Mouse (Mus musculus) megakaryocyte progenitor cell, adult 5-6 weeks (primary cell): ENCODE measurements around the gene Fez2. TPM values are rescaled to one million over a fixed set of nuclear protein-coding genes. Genes with fewer than 3 reads are reported as not detected.

Source experiments
- ATAC-seq: replicated peaks from 2 replicates; pipeline ENCODE4 v1.8.0; 2016; ENCODE audit warnings: mild to moderate bottlenecking, moderate TSS enrichment, inconsistent platforms; ENCODE audit not compliant: poor library complexity
- total RNA-seq, 2 experiments: library from RNA; stranded (forward) in 1 of 2; stranded (reverse) in 1 of 2; fragments of 157-497, 149-512 nt in 1 of 2; fragments of 200-1000 nt in 1 of 2; gene quantifications; 2 replicates each; pipeline versions ENCODE4 v1.2.3 to v1.2.4; 2015 to 2017

Gene Fez2
- total RNA-seq, 2 experiments from 2014 or later = 7.7 to 15.7 TPM

- ATAC-seq = no peak
Observed at GRCm38 (mm10) chr17:78408386-78408785, 9.6 kb downstream of the Fez2 start.

- ATAC-seq = no peak
Observed at GRCm38 (mm10) chr17:78407581-78407980, 10.4 kb downstream of the Fez2 start.

- no peak for ATAC-seq
Observed at GRCm38 (mm10) chr17:78406854-78407253, 11.1 kb downstream of the Fez2 start.

GRCm38 (mm10) chr17:78405336-78405735 lies 12.6 kb downstream of the Fez2 start:
- no peak for ATAC-seq

- ATAC-seq = no peak
Observed at GRCm38 (mm10) chr17:78403804-78404203, 14.1 kb downstream of the Fez2 start.

- no peak for ATAC-seq
Observed at GRCm38 (mm10) chr17:78403229-78403628, 14.7 kb downstream of the Fez2 start.

DNA sequence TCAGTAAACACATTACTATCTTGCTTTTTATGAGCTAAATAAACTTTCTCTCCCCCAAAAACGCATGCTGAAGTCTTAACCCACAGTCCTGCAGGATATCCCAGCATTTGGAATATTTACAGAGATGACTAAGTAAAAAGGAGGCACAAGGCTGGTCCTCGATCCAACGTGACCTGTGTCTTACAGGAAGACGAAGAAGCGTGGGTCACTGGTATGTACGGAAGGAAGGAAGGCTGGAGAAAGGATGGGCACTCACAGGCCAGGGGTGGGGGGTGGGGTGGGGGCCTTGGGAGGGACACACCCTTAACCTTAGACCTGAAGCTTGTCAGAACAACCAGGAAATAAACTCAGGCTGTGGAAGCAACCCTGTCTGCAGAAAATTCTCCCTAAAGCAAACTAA lies 15.8 kb downstream of the Fez2 start:
- no peak for ATAC-seq

GRCm38 (mm10) chr17:78401713-78402112 lies 16.2 kb downstream of the Fez2 start:
- no peak for ATAC-seq

DNA sequence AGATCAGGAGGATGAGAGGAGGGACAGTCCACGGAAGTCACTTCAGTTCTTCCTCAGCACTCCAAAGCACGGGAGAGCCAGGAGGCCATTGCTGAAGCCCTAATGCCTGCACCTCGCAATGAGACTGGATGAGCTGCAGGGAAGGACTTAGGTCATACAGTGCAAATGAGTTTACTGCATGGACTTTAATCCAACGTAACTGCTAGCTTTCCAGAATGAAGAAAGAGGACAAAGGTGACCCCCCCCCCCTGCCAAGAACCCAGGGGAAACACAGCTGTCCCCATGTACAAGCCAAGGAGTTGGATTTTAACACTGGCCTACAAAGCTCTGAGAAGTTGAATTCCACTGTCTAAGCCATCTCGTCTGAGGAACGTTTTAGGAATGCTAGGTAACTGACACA lies 16.6 kb downstream of the Fez2 start:
- no peak for ATAC-seq

GRCm38 (mm10) chr17:78400130-78400840 lies 17.7 kb downstream of the Fez2 start:
- ATAC-seq = peak; percentile 68; the same call in 1 of the 2 replicates

GRCm38 (mm10) chr17:78392401-78393087 lies 25.4 kb downstream of the Fez2 start:
- ATAC-seq = no peak

GRCm38 (mm10) chr17:78389573-78389972 lies 28.4 kb downstream of the Fez2 start:
- ATAC-seq = no peak

- no peak for ATAC-seq
Observed at GRCm38 (mm10) chr17:78388101-78388847, 29.7 kb downstream of the Fez2 start.

DNA sequence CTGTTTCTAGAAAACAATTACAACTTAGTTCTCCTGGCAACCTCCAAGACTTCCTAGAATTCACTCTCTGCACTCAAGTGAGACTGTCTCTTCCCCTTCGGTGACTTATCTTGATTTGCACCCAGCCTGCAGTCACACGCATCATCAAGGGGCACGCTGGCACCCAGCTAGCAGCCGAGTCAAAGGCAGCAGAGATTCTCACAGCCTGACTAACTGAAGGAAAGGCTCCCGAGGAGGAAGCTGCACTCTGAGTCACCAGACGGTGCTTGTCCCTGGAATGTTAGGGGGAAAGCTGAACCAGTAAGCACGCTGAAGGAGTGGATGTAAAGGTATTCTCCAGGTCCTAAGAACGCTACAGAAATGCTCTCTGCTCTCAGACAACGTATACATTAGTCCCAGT lies 30.3 kb downstream of the Fez2 start:
- no peak for ATAC-seq

DNA sequence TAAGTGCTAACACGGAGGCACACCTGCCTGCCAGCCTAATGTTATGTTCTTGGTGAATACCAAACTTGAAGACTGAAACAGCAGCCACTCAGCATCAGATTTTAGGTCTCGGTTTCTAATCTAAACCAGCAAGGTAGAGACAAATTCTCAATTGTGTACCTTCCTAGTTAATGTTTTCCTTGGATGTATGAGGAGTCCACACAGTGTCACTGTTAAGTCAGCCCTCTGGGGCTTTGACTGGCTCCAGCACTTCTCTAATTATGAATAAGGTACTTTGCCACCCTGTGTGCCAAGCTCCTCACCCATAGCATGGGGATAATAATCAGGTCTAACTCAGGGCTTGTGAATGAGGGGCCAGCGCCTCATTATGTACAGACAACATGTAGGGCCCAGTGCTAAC lies 35.6 kb downstream of the Fez2 start:
- no peak for ATAC-seq

- ATAC-seq = no peak
Observed at GRCm38 (mm10) chr17:78379730-78380245, 38.2 kb downstream of the Fez2 start.

DNA sequence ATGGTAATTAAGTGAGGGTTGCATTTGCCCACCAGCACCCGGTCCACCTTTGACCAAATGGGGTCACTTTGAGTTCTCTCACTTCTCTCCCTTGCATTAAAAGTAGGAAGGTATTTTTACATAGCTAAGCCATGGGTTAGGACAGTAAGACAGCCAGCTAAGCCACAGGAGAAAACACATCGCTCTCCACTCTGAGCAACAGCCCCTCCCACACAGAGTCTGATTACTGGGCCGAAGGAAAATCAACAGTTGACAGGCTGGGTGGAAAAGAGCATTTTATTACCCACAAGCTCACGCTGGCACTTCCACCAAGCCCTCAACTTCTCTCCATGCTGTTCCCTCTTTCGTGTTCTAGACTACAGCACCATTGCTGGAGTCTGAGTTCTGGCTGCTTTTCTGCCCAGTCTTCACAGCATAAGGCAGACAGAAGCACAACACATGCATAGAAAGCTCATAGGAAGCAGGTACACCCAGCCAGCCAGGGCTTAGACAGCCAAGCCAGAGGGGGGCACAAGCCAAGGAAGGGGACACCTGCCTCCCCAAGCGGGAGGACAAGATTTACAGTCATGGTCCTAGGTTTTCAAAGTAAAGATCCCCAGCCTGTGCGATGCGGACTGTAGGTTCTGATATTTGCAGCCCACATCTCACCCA lies 38.7 kb downstream of the Fez2 start:
- ATAC-seq = no peak

DNA sequence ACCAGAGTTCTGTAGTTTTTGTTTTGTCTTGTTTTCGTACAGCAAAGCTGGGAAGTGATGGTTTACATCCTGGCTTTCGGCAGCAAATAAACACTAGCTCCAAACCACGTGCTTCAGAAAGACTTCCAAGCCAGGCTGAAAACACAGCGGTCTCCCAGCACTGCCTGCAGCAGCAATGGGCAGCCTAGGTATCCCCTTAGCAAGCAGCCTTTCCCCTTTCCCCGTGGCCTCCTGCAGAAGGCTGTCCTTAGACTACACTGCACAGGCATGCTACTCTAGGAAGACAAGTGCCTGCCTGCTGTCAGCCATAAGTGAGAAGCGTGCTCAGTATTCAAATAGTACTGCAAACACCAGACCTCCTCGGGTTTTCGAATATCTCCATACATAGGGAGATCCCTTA lies 41.4 kb downstream of the Fez2 start:
- ATAC-seq = no peak

DNA sequence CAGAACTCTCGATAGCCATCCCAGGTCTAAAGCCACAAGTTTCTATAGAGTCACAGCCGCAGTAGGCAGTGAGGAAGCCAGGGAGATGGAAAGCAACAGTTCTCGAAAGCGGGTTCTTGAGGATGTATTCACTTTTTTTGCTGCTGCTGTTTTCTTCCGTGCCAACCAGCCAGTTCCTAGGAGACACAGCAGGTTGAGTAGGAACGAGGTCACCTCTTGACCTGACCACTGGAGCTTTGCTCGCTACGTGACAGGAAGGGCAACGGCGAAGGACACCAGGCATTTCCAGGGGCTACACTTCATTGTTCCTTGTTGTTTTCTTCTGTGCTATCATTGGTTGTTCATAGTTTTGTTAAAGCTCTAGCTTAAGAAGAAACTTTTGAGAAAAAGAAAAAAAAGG lies 43.2 kb downstream of the Fez2 start:
- no peak for ATAC-seq

DNA sequence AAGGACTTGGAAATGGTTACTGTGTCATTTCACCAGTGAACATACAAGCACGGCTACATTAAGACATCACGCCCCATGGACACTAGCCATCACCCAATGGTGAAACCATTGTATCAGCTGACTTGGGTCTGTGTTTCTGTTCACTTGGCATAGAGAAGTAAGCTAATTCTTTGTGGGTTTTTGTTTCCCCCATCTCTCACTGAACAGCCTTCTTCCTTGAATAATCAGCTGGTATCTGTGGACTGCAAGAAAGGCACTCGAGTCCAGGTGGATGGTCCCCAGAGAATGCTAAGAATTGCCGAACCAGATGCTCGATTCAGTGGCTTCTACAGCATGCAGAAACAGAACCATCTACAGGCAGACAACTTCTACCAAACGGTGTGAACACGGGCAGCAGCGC lies 44.1 kb downstream of the Fez2 start:
- ATAC-seq = peak; percentile 46

- ATAC-seq = peak; percentile 56
Observed at GRCm38 (mm10) chr17:78373174-78373573, 44.8 kb downstream of the Fez2 start.
